Mouse (Mus musculus): ENCODE data around the gene Gucy2g.

Gene Gucy2g

DNA sequence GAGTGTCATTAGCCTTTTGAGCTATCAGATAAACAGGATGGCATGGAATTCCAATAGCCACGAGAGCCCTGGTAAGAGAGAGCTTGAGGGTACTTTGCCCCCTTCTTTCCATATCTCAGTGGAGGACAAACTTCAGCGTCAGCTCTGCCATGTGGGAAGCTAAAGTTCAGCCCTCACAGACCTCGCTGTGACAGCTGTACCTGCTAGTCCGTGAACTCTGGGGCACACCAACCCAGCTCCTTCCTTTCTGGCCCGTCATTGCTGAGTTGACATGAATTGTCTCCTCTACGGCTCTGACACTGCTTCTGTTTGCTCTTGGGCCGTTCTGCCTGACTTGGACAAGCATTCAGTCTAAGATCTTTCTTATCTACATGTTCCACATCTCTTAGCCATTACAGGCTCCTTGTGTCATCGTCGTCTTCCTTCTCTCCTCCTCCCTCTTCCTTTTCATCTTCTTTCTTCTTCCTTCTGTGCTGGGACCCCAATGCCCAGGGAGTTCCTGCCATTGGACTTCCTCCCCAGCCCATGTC is 7.0 kb upstream of the Gucy2g start:
- no peak for DNase-seq (ENCODE audit: low spot score in 2 of 2)

DNA sequence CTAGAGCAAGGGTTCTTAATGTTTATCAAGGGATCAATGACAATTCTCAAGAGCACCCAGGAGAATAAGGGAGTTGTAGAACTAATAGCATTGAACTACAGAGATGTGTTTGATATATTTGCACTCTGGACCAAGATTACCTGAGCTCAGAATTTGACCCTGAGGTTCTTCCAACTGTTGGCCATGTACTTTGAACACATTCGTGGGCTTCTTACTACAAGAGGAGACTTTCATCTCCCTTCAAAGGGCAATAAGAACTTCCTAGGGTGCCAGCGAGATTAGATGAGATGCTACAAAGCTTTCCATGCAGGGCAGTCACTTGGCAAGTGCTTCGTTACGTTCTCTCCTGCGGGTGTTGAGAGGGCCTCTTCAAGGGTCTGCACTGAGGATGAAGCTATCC is 6.5 kb upstream of the Gucy2g start:
- DNase-seq (ENCODE audit: low spot score in 2 of 2): no peak

DNA sequence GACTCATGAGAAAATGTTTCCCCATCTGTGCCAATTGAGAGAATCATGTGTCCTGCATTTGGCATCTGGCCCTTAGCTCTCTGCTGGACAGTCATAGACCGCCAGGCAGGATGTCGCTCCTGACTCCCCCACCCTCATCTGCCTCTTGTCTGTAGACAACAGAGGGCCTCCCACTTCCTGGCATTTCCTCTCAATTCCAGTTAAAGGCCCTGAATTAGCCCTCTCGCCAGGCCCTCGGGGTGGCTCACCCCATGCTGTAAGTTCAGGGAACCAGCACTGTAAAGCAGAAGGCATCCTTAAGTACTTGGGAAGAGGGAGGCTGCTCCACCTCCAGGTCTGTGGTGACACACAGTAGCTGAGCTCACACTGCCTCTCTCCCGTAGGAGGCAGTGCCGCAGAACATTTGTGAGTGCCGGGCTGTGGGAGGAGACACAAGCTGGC is 3.8 kb upstream of the Gucy2g start:
- DNase-seq (ENCODE audit: low spot score in 2 of 2): no peak

- DNase-seq (ENCODE audit: low spot score in 2 of 2): no peak
Observed at GRCm38 (mm10) chr19:55239766-55240426, 1.1 kb downstream of the Gucy2g start.

DNA sequence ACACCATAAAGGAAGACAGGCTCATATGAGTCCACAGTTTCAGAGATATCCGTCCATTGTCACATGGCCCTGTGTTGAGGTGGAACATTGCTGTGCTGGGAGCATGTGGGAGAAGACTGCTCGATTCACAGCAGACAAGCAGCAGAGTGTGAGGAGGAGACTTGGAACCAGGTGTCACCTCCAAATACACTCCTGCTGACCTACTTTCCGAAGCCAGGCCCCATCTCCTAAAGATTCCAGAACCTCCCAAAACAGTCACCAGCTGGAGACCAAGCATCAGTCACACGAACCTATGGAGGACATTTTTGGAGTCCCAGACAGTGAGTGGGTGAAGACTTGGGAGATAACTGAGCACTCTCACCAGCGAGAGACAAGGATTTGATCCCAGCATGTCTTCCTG is 4.5 kb downstream of the Gucy2g start:
- DNase-seq (ENCODE audit: low spot score in 2 of 2): no peak

GRCm38 (mm10) chr19:55236026-55236425 is 5.0 kb downstream of the Gucy2g start:
- DNase-seq (ENCODE audit: low spot score in 2 of 2): no peak

DNA sequence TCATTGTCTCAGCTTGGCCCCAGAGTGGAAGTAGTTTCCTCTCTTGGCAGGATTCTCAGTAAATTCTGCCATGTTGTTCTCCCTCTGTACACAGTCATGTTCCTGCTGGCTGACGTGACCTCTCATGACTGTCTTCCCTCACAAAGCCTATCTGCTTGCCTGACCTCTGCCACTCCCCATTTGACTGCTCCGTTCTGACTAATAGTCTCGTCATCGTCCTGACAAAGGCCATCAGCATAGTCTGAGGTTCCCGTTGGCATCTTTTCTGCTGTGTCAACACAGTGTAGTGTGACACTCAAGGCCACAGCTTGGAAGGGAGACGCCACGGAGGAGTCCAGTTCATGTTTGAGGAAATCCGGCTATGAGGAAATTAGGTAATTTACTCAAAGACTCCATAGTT is 8.9 kb downstream of the Gucy2g start:
- DNase-seq (ENCODE audit: low spot score in 2 of 2): peak; percentile 16 to 59

DNA sequence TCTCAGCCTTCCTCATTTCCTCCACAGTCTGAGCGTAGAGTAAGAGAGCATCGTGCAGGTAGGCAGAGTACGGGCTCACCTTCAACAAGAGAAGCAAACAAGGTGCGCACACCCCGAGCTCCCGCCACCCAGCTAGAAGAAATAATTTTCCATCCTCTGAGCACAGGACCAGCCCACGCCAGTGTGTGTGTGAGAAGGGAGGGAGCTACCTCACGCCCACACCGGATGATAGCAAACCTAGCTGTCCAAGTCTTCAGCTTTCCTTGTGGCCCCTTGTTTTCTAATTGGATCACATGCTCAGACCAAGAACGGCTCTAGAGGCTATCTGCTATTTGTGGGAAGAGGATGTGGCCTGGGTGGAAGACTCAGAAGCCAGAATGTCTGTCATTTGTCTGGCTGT is 10.0 kb downstream of the Gucy2g start:
- DNase-seq (ENCODE audit: low spot score in 2 of 2): no peak

GRCm38 (mm10) chr19:55227135-55227534 is 13.9 kb downstream of the Gucy2g start:
- no peak for DNase-seq (ENCODE audit: low spot score in 2 of 2)

DNA sequence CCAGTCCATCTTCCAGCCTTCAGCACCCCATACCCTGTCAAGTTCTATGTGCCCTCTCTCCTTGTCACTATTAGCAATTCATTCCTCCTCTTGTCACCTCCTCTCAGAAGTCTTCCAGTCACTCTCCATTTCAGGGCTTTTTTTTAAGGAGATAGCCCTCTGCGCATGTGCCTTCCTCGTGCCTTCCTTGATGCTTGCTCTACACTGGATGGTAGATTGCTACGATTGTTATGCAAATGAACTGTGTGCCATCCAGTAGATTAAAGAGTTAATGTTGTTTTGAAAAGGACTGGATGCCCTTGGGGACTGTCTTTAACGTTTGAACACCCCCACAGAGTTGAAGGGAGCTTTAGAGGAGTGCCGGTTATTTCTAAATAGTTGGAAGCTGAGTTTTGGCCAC is 14.4 kb downstream of the Gucy2g start:
- DNase-seq (ENCODE audit: low spot score in 2 of 2): no peak

DNA sequence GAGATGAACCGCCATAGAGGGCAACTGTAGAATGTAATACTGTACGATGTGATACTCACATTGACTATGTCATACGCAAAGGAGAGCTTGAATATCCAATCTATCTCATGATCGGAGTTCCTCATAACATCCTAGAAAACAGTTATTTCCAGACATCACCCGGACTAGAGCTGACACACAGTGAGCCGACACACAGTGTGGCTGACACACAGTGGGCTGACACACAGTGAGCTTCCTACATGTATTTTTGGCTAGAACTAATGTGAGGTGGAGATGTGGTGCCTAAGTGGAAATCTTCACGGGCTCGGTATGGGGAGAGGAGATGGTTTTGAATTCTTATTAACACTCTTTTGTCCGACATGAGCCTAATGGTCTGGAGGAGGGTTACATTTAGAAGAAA is 18.8 kb downstream of the Gucy2g start:
- DNase-seq (ENCODE audit: low spot score in 2 of 2): no peak

DNA sequence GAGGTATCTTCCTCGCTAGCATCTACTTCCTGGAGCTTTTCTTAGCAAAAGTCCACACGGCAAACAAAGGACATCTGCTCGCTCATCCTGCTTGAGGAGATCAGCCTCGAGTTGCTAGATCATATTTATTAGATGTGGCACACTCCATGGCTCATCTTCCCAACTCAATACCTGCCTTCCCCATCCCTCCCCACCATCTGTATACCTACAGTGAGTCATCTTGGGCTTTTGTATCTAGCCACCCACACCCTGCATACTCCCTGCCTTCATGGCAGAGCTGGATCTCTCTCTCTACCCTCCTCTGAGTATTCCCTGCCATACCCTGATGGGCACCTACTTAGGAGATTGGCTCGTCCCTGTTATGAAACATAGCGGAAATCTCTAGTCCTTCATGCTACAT is 19.8 kb downstream of the Gucy2g start:
- no peak for DNase-seq (ENCODE audit: low spot score in 2 of 2)

DNA sequence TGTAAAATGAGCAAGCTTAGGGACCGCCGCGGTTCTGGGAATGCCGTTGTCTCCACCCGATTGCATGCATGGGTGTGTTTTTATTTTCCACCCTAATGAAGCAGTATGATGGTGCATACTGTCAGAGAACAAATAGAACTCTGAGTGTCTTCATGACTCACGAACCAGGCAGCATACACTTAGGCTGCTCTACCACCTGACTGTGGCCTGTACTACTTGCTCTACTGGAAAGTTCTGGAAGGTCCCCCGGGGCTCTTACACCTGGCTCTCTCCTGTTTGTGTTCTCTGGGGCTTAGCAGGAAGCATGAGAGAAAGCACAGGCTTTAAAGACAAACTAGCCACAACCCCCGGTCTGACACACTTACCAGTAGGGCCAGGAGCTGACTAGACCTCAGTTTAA is 21.7 kb downstream of the Gucy2g start:
- peak in 1 of 2 experiments; percentile 58 for DNase-seq (ENCODE audit: low spot score in 2 of 2)

DNA sequence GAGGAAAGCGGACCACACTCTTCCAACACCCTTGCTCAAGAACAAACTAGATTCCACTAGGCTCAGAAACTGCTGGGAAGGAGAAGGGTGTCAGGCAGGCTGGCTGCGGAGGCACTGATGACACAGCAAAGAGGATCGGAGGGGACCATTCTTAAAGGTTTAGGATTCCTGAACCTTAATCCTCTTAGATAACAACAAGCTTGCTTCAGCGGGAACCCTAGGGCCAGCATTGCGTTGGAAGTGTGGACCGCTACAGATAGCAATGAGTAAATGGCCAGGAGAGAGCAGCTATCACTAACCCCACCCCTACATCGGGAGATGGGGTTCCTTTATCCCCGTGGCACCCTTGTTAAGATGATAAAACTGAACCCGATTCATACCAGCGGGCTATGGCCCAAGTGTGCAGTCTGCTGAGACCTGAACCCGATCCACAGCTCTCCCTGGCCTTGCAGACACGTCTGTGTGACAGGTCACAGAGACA is 22.3 kb downstream of the Gucy2g start:
- DNase-seq (ENCODE audit: low spot score in 2 of 2): no peak

- DNase-seq (ENCODE audit: low spot score in 2 of 2): peak; percentile 47 to 82
Observed at GRCm38 (mm10) chr19:55218192-55218739, 22.8 kb downstream of the Gucy2g start.

DNA sequence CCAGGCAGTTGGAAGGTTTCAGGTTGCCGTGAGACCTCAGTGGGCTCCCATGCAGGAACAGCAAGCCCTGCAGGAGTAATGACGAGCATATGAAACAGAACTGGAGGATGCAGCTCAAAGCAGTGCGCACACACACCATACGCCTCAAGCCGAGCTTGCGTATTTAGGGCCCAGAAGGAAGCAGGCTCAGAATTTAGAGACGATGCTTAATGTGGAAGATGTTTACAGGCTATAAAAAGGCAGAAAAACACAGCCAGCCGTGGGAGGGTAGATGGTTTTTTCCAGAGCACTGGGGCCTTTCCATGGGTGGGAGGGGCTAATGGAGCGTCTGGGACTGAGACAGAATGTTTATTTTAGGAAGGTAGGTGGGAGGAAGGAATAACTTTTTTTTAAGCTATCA is 23.7 kb downstream of the Gucy2g start:
- DNase-seq (ENCODE audit: low spot score in 2 of 2): no peak

- DNase-seq (ENCODE audit: low spot score in 2 of 2): peak in 1 of 2 experiments; percentile 51
Observed at GRCm38 (mm10) chr19:55216876-55217275, 24.2 kb downstream of the Gucy2g start.

DNA sequence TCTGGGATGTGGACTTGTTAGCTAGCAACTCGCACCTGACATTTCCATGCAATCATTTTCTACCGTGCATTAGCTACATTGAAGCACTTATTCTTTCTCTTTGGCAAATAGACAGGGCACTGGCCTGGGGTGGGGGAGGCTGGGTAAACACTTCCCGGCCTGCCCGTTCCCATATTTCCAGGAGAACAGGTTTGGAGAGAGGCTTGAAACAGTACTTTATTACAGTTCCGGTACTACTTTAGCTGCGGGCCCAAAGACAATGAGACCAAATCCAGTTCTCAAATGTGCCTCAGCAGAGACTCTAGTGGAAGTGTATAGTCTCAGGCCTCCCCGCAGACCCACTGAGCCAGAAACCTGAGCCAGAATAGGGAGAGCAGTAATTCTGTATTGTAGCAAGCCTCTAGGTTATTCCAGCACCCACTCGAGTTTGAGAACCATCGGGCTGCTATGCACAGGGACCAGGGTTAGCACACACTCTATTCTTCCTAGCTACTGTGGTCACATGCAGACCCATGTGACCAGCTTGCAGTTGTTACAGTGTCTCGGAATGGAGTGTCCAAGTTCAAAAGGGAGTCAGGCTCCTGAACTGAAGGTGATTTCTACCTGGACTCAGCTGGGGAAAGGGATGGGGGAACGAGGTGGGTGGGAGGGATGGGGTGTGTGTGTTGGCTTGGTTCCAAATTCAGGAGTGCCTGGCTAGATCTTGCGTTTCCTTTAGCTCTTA is 27.3 kb downstream of the Gucy2g start:
- peak in 1 of 2 experiments; percentile 41 for DNase-seq (ENCODE audit: low spot score in 2 of 2)

- DNase-seq (ENCODE audit: low spot score in 2 of 2): no peak
Observed at GRCm38 (mm10) chr19:55211698-55212097, 29.3 kb downstream of the Gucy2g start.

- DNase-seq (ENCODE audit: low spot score in 2 of 2): no peak
Observed at GRCm38 (mm10) chr19:55209084-55209483, 32.0 kb downstream of the Gucy2g start.

- DNase-seq (ENCODE audit: low spot score in 2 of 2): no peak
Observed at GRCm38 (mm10) chr19:55208654-55209053, 32.4 kb downstream of the Gucy2g start.

- no peak for DNase-seq (ENCODE audit: low spot score in 2 of 2)
Observed at GRCm38 (mm10) chr19:55207746-55208538, 33.1 kb downstream of the Gucy2g start.

Data from urinary bladder, adult 18-20 months (tissue).